Mouse (Mus musculus): ENCODE measurements at regions not wholly inside any gene's neighbourhood (a gene's known extent, or its start where the extent isn't known, plus 50 kb on each side); places are given as distances from the start of the nearest gene placed in this dataset.

DNA sequence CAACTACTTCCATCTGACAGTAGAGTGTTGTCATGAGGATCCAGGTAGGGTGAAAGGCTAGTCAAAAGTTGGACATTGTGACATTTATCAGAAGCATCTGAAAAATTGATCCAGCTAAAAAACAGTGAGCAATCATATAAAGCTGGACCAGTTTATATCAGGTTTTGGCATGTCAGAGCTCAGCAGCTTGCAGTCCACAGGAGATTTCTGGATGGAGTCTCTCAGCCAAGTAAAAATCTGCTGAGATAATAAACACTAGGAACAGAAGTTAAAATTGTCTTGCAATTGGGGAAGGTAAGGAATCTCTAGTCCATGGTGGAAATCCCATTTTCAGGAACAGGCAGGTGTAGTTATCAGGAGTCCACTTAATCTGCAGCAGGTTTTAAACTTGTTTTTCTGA, 83.3 kb upstream of the Cntn5 start:
- TF ChIP-seq CTCF (IDR thresholded peaks at IDR 0.05; ENCODE audit: borderline replicate concordance, insufficient read depth, low read depth, low read length) (no peak), POLR2A (IDR thresholded peaks at IDR 0.05; ENCODE audit: borderline replicate concordance, insufficient read depth, low read length) (no peak)
